Mouse (Mus musculus): ENCODE measurements around the gene Defb30.

- no peak for TF ChIP-seq CTCF (IDR thresholded peaks at IDR 0.05; ENCODE audit: low read depth)
- no peak for TF ChIP-seq EP300 (optimal IDR thresholded peaks at IDR 0.05)
These were observed 52.0 kb downstream of the Defb30 start, which contains the start of gene Defb47 for GRCm38 (mm10) chr14:62997777-62998176.

All from stomach, postnatal 0 days (tissue).